Mouse (Mus musculus): Measurements from ENCODE around the gene Fam219b. TPM values are rescaled to one million over a fixed set of nuclear protein-coding genes. Genes with fewer than 3 reads are reported as not detected.

Fam219b gene
- 9.1 and 12.1 TPM in 2 replicates for polyA plus RNA-seq (2012; rRNA removed)

DNA sequence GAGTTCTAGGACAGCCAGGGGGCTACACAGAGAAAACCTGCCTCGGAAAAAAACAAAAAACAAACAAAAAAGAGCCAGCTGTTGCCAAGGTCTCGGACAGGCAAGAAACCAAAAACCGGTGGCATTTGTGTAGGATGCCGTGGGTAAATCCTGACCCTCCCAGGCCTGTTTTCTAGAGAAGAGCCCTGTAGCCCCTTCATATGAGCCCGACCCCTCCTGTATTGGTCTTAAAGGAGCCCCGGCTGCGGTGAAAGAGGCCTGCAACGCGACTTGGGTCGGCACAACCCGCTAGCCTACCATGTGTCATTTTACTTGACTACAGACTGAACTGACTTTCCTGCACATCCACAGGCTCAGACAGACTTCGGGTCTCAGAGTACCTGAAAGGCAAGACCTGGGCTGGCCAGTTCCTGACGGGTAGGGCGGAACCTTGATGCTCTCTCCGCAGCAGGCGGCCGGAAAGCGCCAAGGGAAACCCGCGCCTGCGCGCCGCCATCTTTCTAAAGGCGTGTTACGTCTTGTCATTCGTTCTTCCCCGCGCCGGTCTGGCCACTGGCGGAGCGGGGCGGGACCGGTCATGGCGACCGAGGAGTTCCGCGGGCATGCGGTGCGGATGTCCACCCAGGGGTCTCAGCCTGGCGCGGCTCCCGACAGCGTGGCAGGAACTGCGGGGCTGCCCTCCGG lies at the start of gene Fam219b:
Fam219b (plus strand) TSS at position 485 of the 684 bp plus-strand sequence.
- no peak for DNase-seq (ENCODE audit: low read depth)

DNA sequence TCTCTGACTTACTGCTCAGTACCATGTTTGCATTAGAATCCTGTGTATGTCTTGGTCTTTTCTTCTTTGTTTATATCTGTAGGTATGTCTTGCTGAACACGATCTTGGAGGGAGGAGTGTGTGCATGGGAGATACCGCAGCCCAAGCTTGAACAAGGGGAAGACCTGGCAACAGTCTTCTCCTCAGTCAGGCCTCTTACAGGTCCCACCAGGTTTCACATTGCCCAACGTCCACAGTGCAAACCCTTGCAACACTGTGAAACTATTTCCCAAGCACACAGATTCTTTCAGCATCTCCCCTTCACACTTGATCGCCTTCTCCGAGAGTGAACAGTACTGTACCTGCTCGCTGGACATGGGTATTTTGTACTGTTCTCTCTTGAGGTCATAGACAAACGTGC lies 49.5 kb upstream of the Fam219b start:
- no peak for DNase-seq (ENCODE audit: low read depth)

DNA sequence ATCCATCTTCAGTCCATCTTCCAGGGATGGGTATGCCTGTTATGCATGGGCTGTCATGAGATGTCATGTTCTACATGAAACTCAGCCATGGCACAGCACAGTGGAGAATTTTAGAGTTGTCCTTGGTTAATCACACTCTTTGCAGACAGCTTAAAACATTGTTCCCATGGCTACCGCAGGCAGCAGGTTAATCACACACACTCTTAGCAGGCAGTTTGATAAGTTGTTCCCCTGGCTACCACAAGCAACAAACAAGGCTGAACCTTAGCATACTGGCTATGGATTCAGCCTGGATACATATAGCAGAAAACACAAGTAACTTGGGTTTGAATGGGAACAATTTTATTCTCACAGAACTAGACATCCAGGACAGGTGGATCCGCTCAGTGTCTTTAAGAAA lies 43.8 kb upstream of the Fam219b start:
- no peak for DNase-seq (ENCODE audit: low read depth)

DNA sequence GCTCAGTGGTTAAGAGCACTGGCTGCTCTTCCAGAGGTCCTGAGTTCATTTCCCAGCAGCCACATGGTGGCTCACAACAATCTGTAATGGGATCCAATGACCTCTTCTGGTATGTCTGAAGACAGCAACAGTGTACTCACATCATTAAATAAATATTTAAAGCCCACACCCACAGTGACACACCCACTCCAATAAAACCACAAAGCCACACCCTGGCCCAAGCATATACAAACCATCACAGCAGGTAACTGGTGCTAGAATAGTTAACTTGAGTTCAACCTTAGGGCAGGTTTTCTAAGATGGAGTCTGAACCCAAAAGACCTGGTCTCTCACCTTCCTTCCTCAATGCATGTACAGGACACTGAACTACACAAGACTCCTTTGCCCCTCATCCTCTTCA lies 42.4 kb upstream of the Fam219b start:
- no peak for DNase-seq (ENCODE audit: low read depth)

DNA sequence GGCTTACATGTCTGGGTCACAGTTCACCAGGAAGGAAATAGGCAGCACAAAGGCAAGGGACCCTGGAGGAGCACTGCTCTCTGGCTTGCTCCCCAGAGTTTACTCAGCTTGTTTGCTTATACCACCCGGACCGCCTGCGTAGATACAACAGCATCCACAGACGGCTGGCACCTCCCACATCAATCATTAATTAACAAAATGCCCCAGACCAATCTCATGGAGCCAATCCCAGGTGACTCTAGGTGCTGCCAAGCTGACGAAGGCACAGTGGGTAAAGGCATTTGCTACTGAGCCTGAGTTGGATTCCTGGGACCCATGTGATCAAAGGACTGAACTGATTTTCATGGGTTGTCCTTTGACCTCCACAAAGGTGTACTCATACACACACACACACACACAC lies 40.1 kb upstream of the Fam219b start:
- no peak for DNase-seq (ENCODE audit: low read depth)

DNA sequence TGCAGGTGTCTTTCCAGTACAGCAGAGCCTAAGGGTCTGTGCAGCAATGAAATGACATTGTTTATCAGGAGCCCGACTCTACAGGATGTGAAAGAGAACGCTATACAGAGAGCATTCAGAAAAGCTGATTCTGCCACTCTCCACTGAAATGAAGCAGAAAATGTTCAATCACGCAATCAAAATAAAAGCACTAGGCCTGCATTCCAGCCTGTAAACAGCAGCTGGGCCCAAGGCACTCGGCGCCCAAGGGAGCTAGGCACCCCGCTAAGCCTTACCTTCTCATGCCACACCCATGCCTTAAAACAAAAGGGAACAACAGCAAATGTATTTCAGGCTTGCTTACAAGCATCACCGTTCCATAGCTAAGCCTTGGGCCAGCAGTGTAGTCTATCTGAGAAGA lies 38.8 kb upstream of the Fam219b start:
- DNase-seq (ENCODE audit: low read depth) = no peak

GRCm38 (mm10) chr9:57501452-57501851 lies 35.9 kb upstream of the Fam219b start:
- DNase-seq (ENCODE audit: low read depth) = no peak

DNA sequence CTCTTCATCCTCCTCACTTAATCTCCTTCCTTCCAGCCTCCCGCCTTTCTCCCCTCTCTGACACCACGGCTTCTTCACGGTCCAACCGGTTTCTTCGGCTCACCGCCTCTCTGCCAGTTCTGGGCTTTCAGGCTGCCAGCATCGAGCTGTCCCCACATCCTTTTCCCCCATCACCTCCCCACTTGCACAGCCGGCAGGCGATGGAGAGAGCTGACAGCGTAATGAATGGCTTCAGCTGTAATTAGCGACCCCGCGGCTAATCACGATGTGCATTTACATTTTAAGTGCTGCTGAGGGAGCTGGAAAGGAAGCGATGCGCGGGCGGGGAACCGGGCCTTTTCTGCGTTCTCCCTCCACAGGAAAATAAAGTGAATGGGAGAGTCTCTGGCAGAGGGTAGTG lies 35.5 kb upstream of the Fam219b start:
- no peak for DNase-seq (ENCODE audit: low read depth)

- DNase-seq (ENCODE audit: low read depth) = no peak
Measured at GRCm38 (mm10) chr9:57502911-57503621, 34.3 kb upstream of the Fam219b start.

- no peak for DNase-seq (ENCODE audit: low read depth)
Measured at GRCm38 (mm10) chr9:57503622-57504380, 33.5 kb upstream of the Fam219b start, which contains the start of gene Rpp25. TSS of gene Rpp25 (plus strand) at chr9:57504026.

DNA sequence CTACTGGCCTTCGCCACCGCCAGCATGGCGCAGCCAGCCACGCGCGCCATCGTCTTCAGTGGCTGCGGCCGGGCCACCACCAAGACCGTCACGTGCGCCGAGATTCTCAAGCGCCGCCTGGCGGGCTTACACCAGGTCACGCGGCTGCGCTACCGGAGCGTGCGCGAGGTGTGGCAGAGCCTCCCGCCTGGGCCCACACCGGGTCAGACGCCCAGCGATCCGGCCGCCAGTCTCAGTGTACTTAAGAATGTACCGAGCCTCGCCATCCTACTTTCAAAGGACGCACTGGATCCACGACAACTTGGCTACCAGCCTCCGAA lies 33.0 kb upstream of the Fam219b start:
- DNase-seq (ENCODE audit: low read depth) = no peak

DNA sequence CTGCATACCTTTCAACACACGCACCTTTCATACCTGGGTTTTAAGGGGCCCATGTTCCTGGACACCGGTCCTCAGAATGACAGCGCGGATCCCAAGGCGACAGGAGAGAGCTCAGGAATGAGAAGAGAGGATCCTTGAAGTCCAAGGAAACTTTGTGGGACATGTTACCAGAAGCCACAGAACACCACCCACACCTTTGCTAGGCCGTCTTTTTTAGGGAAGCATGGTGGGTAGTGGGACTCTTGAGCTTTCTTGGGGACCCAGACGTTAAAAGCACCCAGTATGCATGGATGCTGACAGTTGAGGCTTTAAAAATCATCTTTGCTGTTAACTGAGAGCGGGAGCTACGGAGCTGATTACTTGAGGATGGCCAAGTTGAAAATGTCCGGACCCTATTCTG lies 32.4 kb upstream of the Fam219b start:
- no peak for DNase-seq (ENCODE audit: low read depth)

GRCm38 (mm10) chr9:57505700-57506099 lies 31.6 kb upstream of the Fam219b start:
- no peak for DNase-seq (ENCODE audit: low read depth)

DNA sequence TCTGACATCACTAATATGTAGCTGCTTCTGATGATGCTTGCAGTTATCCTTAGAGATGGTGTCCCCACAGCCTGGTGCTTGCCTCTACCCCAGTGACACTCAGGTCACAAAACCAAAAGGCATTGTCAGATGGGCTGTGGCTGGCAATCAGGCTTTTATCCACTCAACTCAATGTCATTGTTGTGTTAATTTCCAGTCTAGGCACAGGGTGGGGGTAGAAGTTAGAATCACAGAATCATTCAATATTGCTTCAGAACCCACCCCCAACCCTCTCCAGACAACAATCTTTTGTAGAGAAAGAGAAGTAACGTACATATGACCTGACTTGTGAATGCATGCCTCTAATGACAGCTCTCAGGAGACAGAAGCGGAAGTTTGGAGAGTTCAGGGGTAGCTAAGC lies 26.8 kb upstream of the Fam219b start:
- no peak for DNase-seq (ENCODE audit: low read depth)

DNA sequence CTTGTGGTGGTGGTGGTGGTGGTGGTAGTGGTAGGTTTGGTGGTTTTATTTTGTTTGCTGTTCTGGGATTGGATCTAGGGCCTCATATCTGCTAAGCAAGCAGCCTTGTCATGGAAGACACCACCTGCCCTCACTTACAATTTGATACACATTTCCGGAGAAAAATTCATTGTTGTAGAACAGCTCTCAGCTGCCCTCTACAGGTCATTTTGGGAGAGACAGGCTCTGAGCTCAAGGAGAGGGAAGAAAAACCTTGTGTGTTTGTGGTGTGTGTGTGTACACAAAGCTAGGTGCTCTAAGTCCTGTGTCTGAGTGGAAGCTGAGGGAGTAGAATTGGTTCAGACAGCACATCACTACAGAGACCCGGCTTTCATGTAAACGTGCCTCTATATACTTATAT lies 20.2 kb upstream of the Fam219b start:
- no peak for DNase-seq (ENCODE audit: low read depth)

GRCm38 (mm10) chr9:57520375-57521055 lies 16.8 kb upstream of the Fam219b start:
- no peak for DNase-seq (ENCODE audit: low read depth)

- peak; percentile 44 for DNase-seq (ENCODE audit: low read depth)
Measured at GRCm38 (mm10) chr9:57521056-57521911, 16.0 kb upstream of the Fam219b start, which contains the start of gene Cox5a. TSS of gene Cox5a (plus strand) at chr9:57521274.

DNA sequence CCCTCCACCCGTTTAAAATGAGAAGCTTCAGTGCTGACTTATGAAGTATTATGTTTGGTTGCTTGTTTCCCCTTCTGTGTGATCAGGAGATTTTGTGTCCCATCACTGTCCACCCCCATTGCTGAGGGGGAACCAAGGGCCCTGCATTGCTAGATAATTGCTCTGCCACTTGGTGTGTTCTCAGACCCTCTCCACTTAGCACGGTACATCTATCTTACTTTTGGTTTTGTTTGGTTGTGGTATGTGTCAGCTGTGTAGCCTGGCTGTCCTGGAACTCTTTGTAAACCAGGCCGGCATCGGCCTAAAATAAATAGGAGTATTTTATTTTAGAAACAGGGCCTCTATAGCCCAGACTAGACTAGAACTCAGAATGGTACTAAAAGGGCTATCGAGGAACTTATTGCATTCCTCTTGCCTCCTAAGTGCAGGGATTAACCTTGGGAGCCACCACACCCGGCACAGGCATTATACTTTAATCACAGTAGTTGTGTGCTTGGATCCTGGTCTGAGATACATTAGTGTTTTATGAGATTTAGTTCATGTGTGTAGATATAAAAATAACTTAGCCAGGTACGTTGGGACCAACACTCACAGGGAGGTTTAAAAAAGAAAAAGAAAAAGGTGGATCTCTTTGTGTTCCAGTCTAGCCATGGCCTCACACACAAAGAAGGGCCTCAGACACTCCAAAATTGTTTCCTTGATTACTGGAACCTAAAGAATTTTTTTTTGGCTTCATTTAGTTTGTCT lies 15.0 kb upstream of the Fam219b start:
- no peak for DNase-seq (ENCODE audit: low read depth)

GRCm38 (mm10) chr9:57522861-57523246 lies 14.5 kb upstream of the Fam219b start:
- DNase-seq (ENCODE audit: low read depth) = no peak

- no peak for DNase-seq (ENCODE audit: low read depth)
Measured at GRCm38 (mm10) chr9:57523754-57524153, 13.6 kb upstream of the Fam219b start.

DNA sequence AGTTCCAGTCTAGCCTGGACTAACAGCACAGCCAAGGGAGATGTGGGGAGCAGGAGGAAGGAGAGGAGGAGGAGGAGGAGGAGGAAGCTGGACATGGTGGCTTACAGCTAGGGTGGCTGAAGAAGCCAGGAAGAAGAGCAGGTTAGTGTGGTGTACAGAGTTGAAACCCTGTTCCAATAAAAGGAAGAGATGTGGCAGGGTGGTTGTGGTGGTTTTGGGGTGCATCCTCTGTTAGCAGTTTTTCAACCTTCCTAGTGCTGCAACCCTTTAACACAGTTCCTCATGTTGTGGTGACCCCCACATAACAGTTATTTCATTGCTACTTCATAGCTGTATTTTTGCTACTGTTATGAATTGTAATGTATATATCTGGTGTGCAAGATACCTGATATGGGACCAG lies 12.9 kb upstream of the Fam219b start:
- DNase-seq (ENCODE audit: low read depth) = no peak

Data from gonadal fat pad, adult 2 months (tissue).